Mouse (Mus musculus): ENCODE results near the gene Kcns3.

DNA sequence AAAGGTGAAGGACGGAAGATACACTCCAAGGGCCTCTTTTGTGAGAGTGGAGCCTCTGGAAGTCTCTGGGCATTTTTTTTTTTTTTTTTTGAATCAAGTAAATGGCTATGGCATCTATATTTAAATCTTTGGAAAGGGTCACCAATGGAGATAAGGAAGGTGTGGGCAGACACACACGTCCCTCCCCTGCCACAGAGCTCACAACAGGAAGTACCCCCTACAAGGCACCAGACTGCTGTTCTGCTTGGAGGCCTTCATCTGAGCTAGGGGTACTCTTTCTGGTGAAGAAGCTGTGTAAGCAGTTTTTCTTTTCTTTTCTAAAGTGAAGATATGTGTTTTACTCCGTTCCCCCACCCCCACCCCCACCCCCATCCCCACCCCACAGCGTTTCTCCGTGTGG, 46.0 kb upstream of the Kcns3 start:
- TF ChIP-seq POLR2A (IDR thresholded peaks at IDR 0.05; ENCODE audit: low read depth, low read length) = no peak
- no peak for TF ChIP-seq CTCF (conservative IDR thresholded peaks at IDR 0.05 in 1 of 2, IDR thresholded peaks at IDR 0.05 in 1 of 2; ENCODE audit: low read depth in 2 of 2, low read length in 2 of 2)
- TF ChIP-seq UBTF (IDR thresholded peaks at IDR 0.05; ENCODE audit: low read depth, low read length) = no peak
- no peak for TF ChIP-seq USF1 (IDR thresholded peaks at IDR 0.05; ENCODE audit: low read depth, low read length)
